Mouse (Mus musculus): ENCODE measurements at regions not wholly inside any gene's neighbourhood (a gene's known extent, or its start where the extent isn't known, plus 50 kb on each side); places are given as distances from the start of the nearest gene placed in this dataset.

GRCm38 (mm10) chr8:25362656-25363055 is 538.5 kb upstream of the Adam5 start:
- TF ChIP-seq POLR2A (IDR thresholded peaks at IDR 0.05; ENCODE audit: insufficient read length, low read depth) = no peak
- TF ChIP-seq MAX (IDR thresholded peaks at IDR 0.05; ENCODE audit: low read depth) = no peak
- TF ChIP-seq MYOD1 (IDR thresholded peaks at IDR 0.05; ENCODE audit: control insufficient read depth in 1 of 3, insufficient read length in 2 of 3, low read depth in 2 of 3) = no peak

Measured in myocyte (in vitro differentiated cells).